Comparison of ENCODE assay signal across 20 mouse cellular contexts in the genomic region with DNA sequence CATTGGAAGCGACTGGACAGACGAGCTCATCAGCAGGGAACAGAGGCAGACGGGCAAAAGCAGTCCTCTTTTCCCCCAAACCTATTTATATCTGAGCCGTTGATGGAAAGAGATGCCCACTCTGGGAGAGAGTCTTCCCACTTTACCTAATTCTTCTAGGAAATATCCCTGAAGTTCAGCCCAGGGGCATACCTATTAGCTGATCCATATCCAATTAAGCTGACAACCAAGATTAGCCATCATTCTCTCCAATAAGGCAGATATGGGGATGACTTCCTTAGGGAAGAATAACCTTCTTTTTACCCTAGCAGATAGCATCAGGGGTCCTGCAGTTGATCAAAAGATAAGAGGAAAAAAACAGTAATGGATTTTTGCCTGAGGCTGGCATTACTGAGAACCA.
"Had no signal": no experiment of that assay in that cellular context is flagged by ENCODE, and none has a peak within 500 bp of the region (broad histone marks: within the 10 kb centered on the region; RNA-seq: fewer than 3 reads in every experiment).

No protein-coding gene starts in this region.

- H3K27ac ChIP-seq: liver, embryonic 13.5 days; liver, embryonic 15.5 days; lung, embryonic 15.5 days; macrophage; neural tube, embryonic 13.5 days; neural tube, embryonic 15.5 days had no signal

- ATAC-seq: liver, postnatal 0 days; lung, postnatal 0 days had no signal

- H3K27me3 ChIP-seq: liver, embryonic 13.5 days; liver, embryonic 15.5 days; lung, embryonic 15.5 days; megakaryocyte, embryonic 14.5 days; neural tube, embryonic 13.5 days; neural tube, embryonic 15.5 days had no signal

- H3K9ac ChIP-seq: liver, embryonic 13.5 days; liver, embryonic 15.5 days; liver, postnatal 0 days; lung, embryonic 15.5 days; neural tube, embryonic 13.5 days; neural tube, embryonic 15.5 days had no signal

- H3K4me2 ChIP-seq: liver, embryonic 13.5 days; liver, embryonic 15.5 days; lung, embryonic 15.5 days; neural tube, embryonic 13.5 days; neural tube, embryonic 15.5 days had no signal

- H3K4me3 ChIP-seq: liver, embryonic 13.5 days; liver, embryonic 15.5 days; lung, embryonic 15.5 days; megakaryocyte, embryonic 14.5 days; myocyte; neural tube, embryonic 13.5 days; neural tube, embryonic 15.5 days had no signal

- H3K9me3 ChIP-seq: liver, embryonic 13.5 days; liver, embryonic 15.5 days; lung, embryonic 15.5 days; megakaryocyte, embryonic 14.5 days; neural tube, embryonic 13.5 days; neural tube, embryonic 15.5 days had no signal

- DNase-seq: liver, embryonic 13.5 days; liver, postnatal 0 days; lung, adult 2 months; lung, postnatal 14 days; lung, postnatal 36 days; right cerebral cortex, adult 18-20 months; right cerebral cortex, postnatal 25 days; right cerebral cortex, postnatal 4 days; spleen, adult 18-20 months; thymus, adult 18-20 months; thymus, postnatal 14 days; thymus, postnatal 36 days had no signal

- H3K4me1 ChIP-seq: liver, embryonic 13.5 days; liver, embryonic 15.5 days; lung, embryonic 15.5 days; neural tube, embryonic 13.5 days; neural tube, embryonic 15.5 days had no signal

- H3K36me3 ChIP-seq: liver, embryonic 13.5 days; liver, embryonic 15.5 days; lung, embryonic 15.5 days; neural tube, embryonic 13.5 days; neural tube, embryonic 15.5 days had no signal
